Mouse (Mus musculus): ENCODE measurements around the gene Efnb3.
"Not testable (repeated sequence)": the region's sequence is repeated elsewhere in the genome, so short reads cannot be mapped to it uniquely, and the experiment has no call there.

DNA sequence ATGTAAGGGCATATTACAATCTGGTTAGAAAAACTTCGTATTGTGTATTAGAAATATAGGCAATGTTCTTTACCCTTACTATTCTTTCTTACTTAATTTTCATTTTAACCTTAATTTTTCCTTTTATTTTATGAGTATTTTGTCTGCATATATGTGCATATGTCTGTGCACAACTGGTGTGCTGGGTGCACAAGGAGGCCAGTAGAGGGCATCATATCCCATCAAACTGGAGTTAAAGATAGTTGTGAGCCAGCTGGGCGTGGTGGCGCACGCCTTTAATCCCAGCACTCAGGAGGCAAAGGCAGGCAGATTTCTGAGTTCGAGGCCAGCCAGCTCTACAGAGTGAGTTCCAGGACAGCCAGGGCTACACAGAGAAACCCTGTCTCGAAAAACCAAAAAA lies 29.2 kb downstream of the Efnb3 start:
- TF ChIP-seq CTCF (IDR thresholded peaks at IDR 0.05; ENCODE audit: control insufficient read depth, insufficient read depth, low read length); POLR2A (IDR thresholded peaks at IDR 0.05; ENCODE audit: borderline replicate concordance, control insufficient read depth, low read depth, low read length): not testable (repeated sequence)
